Mouse (Mus musculus) mesoderm, embryonic 11.5 days (tissue): ENCODE results near the gene Gsdma2.
"Not testable (repeated sequence)": the region's sequence is repeated elsewhere in the genome, so short reads cannot be mapped to it uniquely, and the experiment has no call there.

ENCODE experiments used
- DNase-seq: peaks from one replicate; pipeline ENCODE4 v3.0.0-alpha.2; 2012; ENCODE audit warnings: low read depth, low spot score

The Gsdma2 gene

DNA sequence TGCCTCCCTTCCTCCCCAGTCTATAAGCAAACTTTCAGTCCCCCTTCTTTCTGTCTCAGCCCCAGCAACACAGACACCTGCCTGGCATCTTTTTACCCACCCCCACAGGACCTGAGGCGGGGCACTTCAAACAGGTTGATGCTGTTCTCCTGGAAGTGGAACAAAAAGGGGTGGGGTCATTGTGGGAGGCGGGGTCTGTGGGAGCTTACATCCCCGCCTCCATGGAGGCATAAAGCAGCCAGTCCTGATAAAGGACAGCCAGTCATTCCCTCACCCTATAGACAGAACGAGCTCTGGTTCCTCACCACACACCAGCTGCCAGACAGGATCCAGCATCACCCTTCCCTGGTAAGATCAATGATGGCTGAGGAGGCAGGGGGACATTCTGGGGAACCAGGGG lies 17.5 kb downstream of the Gsdma2 start, which contains the start of gene Gsdma:
Gene Gsdma (plus strand): TSS at position 261 of the 400 bp plus-strand sequence.
- no peak for DNase-seq

DNA sequence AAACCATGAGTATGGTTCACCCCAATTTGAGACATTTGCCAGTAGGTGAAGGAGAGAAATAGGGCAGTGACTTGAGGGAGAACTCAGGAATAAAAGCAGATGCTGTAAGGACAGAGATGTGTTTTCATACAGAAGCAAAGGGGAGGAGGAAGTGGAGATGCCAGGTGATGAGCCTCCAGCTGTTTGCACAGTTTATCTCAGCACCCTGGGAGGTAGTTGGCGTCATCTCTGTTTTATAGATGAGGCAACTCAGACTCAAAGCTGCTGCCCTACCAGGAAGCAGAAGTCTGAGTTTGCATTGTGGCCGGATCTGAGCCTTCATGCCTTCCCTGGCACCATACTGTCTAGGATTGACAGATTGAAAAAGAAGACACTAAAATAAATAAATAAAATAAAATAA lies 22.4 kb downstream of the Gsdma2 start:
- DNase-seq, result no peak

- no peak for DNase-seq
These were observed 24.8 kb downstream of the Gsdma2 start for GRCm38 (mm10) chr11:98671284-98671815.

GRCm38 (mm10) chr11:98671857-98672256 lies 25.3 kb downstream of the Gsdma2 start:
- DNase-seq, result no peak

DNA sequence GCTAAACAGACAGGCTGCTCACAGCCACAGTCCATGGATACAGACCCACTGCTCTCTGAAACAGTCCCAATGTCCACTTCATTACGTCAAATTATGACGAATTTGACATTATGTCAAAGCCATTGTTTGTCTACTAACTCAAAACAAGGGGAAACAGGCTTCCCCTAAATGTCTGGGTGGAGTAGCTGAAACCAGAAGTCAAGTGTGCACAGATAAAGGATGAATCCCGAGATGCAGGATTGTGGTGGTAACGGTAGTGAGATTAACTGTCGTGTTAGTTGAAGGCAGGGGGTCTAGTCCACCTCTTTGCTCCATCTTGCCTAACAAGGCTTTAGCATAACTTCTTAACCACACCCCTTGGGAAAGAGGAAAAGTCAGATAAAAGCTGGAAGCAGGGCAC lies 25.9 kb downstream of the Gsdma2 start:
- DNase-seq, result no peak

DNA sequence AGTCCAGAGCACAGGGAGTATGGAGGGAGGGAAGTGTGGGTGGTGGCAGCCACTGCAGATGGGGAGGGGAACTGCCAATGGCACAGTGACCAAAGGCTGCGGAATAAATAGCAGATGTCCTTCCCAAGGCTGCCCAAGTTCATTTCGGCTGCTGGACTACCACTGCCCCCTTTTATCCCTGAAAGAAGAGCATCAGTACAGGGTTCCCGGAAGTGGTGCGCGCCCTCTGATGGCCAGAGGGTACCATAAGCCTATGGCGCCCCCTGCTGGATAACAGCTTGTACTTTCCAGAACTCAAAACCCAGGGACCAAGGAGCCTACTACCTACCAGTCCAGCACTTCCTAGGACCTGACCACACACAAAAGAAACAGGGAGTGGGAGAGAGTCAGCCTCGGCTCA lies 26.6 kb downstream of the Gsdma2 start:
- peak; percentile 66 for DNase-seq

- DNase-seq, result no peak
These were observed 29.3 kb downstream of the Gsdma2 start for GRCm38 (mm10) chr11:98675829-98676363.

- no peak for DNase-seq
These were observed 33.5 kb downstream of the Gsdma2 start for GRCm38 (mm10) chr11:98680023-98680422.

DNA sequence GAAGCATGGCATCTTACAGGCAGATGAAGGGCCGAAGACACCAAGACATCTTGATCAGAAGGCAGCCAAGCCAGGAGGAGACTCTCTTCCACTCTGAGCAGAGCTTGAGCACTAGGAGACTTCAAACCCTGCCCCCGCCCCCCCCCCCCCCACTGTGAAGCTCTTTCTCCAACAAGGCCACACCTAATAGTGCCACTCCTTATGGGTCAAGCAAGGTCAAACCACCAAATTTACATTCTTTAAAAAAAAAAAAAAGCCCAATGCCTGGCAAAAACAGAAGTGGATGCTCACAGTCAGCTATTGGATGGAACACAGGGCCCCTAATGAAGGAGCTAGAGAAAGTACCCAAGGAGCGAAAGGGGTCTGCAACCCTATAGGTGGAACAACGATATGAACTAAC lies 34.0 kb downstream of the Gsdma2 start:
- not testable (repeated sequence) for DNase-seq

GRCm38 (mm10) chr11:98681186-98681585 lies 34.6 kb downstream of the Gsdma2 start:
- no peak for DNase-seq

- peak; percentile 98 for DNase-seq
These were observed 35.5 kb downstream of the Gsdma2 start, which contains the start of gene Psmd3 for GRCm38 (mm10) chr11:98681786-98682745. Gene Psmd3 (plus strand): TSS chr11:98682554.

DNA sequence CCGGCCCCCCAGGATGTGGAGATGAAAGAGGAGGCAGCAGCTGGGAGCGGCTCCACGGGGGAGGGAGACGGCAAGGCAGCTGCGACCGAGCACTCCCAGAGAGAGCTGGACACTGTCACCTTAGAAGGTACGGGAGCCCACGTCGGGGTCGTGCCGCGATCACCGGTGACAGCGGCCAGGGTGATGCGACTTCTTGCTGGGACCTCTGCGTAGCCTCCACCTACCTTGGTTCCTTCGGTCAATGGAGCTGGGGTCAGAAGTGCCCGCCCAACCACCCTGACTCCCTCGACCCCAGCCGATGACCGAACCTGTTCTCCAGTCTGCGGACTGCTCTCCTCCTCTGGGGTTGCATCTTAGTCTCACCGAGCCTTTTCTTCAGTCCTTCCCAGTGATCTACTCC lies 36.3 kb downstream of the Gsdma2 start:
- DNase-seq, result no peak

- DNase-seq, result no peak
These were observed 39.1 kb downstream of the Gsdma2 start for GRCm38 (mm10) chr11:98685642-98686041.

DNA sequence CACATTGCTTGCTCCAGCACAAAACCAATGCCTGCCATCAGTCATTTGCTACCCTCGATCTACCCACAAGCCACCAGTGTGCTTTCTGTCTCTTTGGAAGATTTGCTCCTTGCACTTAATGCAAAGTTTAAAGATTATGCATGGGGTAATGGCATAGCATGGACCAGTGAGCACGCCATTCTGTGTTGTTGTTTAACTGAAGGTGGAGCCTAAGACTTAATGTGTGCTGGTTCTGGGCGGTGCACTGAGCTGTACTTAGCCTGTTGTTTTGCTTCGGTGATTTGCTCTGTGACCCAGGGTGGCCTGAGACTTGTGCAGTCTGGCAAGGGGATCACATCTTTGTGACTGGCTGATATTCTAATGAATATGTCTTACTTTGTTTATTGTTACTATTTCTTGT lies 40.4 kb downstream of the Gsdma2 start:
- no peak for DNase-seq

- DNase-seq, result no peak
These were observed 41.5 kb downstream of the Gsdma2 start for GRCm38 (mm10) chr11:98688009-98688408.

DNA sequence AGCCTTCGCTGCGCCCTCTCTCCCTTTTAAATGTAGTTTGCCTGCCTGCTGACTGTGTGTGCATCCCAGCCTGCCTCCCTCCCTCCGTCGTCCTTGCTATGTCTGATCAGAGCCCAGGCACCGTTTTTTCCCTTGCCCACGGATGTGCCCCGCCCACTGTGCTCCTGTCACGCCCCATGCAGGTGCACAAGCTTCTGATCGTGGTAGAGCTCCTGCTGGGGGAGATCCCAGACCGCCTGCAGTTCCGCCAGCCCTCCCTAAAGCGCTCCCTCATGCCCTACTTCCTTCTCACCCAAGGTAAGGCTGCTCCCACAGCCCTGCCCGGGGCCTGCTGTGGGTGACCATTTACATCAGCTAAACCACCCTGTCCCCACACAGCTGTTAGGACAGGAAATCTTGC lies 46.6 kb downstream of the Gsdma2 start:
- no peak for DNase-seq

GRCm38 (mm10) chr11:98693746-98694145 lies 47.2 kb downstream of the Gsdma2 start:
- no peak for DNase-seq

DNA sequence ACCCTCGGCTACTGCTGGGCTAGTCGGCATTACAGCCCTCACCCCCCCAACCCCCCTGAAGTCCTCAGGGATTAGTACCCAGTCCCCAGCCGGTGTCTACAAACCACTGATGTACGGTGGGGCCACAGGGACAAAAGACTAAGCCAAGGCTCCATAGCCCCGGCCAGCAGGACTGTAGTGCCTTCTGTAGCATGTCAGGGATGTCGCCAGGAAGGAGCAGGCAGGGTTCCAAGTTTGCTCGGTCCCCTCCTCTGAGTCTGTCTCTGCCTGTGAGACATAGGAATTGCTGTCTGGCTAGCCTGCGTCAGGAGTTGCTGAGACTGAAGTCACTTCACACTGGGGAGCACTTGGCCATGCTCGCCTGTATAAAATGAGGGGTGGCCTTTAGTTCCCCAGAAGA lies 47.7 kb downstream of the Gsdma2 start:
- DNase-seq, result no peak

DNA sequence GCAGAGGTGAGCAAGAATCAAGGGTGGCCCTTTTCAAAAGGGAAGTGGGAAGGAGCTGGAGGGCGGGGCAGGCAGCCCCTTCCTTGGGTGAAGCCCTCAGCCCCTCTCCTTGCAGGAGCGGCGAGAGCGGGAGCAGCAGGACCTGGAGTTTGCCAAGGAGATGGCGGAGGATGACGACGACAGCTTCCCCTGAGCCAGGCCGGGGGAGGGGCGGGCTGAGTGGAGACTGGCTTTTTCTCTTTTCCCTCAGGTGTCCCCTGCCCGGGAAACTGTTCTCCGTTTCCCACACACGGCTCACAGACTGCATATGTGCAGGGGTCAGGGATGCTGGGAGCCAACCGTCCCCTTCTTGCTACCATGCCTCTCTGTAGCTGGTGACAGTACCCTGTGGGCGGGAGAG lies 48.8 kb downstream of the Gsdma2 start:
- DNase-seq, result no peak

DNA sequence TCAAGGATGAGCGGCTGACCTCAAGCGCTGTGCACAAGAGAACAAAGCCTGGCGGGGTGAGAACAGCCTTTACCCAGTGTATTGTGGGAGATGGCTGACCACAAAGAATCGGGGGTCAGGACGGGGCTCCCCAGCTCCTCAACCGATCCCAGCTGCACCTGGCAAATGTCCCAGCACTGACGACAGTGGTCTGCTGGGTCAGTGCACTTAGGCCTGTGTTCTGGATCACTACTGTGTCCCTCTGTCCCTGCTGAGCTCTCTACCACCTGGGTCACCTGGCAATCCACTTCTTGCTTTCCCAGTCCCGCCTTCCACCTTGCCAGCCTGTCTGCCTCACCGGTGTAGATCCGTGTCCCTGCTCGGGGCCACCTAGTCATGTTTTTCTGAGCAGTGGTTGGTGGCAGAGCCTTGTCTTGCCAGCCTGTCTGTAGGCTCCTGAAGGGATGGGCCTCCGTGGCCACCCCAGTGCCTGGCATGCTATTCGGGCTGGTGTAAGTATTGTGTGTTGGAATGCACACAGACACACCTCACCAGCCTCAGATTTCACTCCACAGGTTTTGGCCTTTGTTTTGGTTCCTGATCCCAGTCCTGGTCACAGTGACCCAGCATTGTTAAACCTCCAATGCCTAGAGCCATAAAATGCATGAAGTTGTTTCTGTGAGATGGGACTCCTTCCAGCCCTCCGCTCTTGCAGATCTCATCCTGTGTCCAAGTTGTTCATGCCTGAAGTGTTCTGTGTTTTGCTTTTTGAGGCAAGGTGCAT lies 50.1 kb downstream of the Gsdma2 start:
- DNase-seq, result no peak

GRCm38 (mm10) chr11:98697225-98697624 lies 50.7 kb downstream of the Gsdma2 start:
- DNase-seq, result no peak
